Mouse (Mus musculus) monocyte, adult 2 months (primary cell): ENCODE measurements at regions not wholly inside any gene's neighbourhood (a gene's known extent, or its start where the extent isn't known, plus 50 kb on each side); places are given as distances from the start of the nearest gene placed in this dataset.

Experiments
- DNase-seq, 2 experiments: peaks; one replicate each; pipeline ENCODE4 v3.0.0; 2022; ENCODE audit warnings: low spot score in 2 of 2, low read depth in 1 of 2

DNA sequence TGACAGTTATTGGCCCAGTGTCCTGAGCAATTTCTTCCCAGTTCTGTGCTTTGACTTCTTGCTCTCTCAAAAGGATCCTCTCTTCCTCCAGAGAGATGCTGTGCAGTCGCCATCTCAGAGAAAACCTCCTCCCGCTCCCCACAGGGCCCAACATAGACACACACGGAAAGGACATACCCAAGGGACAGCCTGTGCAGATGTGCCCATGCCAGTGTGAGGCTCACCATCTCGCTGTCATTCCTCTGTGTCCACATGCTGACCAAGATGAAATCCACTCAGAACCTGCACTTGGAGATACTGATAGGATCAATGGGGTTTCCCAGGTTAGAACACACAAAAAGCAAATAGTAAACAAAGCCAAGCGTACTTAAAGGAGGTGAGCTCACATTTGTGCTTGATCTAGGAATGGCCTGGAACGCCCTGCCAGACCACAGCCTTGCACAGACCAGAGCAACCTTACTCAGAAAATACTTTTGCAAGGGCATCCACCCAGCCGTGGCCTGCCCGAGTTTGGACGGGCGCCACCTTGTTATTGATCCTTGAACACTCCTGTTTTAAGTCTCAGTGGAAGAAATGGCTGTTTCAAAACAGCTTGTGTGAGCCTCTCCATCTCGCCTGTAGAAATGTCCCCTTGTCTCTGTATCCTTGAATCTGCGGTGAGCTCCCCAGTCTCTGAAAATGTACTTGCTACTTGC, 131.7 kb downstream of the Ndufa10 start:
- DNase-seq: no peak

GRCm38 (mm10) chr1:92340644-92341043, 133.0 kb downstream of the Ndufa10 start:
- no peak for DNase-seq

DNA sequence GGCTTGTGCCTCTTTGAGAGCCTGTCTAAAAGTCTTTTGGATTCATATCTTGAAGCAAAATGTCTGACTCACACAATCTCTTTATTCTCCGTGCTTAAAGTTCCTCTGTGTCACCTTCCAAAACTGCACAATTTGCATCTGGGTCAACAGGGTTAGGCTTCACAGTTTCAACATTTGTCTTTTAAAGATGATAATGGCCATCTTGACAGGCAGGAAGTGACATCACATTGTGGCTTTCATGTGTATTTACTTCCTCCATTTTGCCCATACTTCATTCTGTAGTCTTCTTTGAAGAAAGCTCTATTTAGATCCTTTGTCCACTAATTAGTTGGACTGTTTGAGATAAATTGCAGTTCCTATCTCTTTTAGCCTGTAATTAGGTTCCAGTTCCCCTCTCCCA, 135.1 kb downstream of the Ndufa10 start:
- no peak for DNase-seq

- no peak for DNase-seq
These were observed 136.2 kb downstream of the Ndufa10 start for GRCm38 (mm10) chr1:92337450-92337849.

GRCm38 (mm10) chr1:92332248-92332584, 136.7 kb upstream of the Hdac4 start:
- DNase-seq: no peak

- peak in 1 of 2 experiments; percentile 24 for DNase-seq
These were observed 136.2 kb upstream of the Hdac4 start for GRCm38 (mm10) chr1:92331559-92332247.

DNA sequence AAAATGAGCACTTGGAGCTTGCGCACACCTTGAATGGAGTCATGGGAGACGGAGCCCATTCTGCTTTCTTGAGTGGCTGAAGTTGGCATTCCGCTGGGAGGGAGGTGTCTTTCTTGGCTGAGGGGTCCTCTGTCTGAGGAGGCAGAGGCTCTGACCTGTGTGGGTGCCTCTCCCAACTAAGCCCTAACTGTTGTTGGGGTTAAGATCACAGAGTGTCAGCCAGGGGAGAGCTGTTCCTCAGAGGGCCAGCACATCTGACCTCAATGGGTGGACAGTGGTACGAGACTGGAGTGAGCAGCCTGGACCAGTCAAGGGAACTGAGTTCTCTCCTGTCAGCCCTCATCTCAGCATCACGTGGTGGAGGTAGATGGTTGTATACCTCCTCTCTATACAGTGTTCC, 134.7 kb upstream of the Hdac4 start:
- DNase-seq: no peak

- no peak for DNase-seq
These were observed 134.0 kb upstream of the Hdac4 start for GRCm38 (mm10) chr1:92329491-92329890.

- DNase-seq: no peak
These were observed 131.6 kb upstream of the Hdac4 start for GRCm38 (mm10) chr1:92327141-92327540.

DNA sequence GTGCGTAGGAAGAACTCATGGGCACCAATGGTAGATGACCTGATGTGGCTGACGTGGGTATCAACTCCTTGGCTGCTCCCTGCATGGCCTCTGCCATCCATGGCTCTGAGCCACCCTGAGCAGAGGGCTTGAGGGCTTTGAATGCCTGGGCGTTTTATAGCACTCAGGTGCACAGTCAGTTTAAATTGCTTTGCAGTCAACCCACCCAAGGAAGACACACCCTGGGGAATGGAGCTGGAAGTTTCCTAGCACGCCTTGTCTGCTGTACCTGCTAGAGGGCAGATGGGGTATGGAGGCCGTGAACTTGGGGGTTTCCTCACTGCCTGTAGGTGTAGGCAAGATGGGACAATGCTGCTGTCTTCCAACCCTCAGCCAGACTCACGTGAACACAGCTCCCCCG, 129.8 kb upstream of the Hdac4 start:
- DNase-seq: no peak

GRCm38 (mm10) chr1:92324091-92324950, 128.8 kb upstream of the Hdac4 start:
- DNase-seq: no peak

DNA sequence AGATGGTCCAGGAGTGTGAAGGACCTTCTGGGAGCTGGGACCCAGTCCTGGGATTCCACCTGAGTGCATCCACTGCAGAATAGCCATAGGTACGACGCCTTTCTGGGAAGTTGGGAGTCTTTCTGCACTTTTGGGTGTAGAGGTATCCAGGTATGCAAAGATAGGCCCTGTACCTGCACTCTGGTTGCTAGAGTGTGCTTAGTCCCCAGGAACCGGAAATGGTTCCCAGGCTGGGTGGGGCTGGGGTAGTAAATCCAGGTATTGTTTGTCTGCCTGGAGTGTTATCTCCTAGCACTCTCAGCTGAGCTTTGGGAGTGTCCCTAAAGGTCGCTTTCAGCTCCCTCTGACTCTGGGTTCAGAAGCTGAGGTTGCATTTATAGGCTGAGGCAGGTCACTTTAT, 121.6 kb upstream of the Hdac4 start:
- no peak for DNase-seq

GRCm38 (mm10) chr1:92316191-92316723, 120.8 kb upstream of the Hdac4 start:
- DNase-seq: no peak

DNA sequence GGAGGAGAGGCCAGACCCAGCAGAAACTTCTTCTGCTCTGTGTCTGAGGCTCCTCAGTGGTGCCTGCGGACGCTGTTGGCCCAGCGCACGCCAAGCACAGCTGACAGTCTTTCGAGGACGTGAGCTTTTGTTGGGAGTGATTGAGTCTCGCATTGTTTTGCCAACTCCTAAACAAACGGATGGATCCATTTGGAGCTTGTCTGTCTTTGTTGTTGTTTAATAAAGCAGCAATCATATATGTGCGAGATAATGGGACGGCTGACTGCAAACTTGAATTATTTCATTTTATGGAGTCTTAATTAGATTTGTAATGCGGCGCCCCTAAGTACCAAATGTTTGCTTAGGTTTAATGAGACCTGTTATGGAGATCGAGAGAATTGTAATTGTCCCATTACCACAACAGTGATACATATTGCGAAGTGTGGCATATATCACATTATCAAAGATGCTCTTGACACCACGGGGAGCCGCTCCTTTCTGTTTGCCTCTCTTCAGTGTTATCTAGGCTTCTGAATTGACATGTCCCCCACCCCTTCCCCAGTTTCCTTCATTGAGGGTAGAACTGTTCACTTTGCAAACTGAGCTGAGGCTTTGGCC, 117.6 kb upstream of the Hdac4 start:
- DNase-seq: no peak

GRCm38 (mm10) chr1:92309883-92310282, 114.4 kb upstream of the Hdac4 start:
- no peak for DNase-seq

- no peak for DNase-seq
These were observed 113.9 kb upstream of the Hdac4 start for GRCm38 (mm10) chr1:92309381-92309780.

GRCm38 (mm10) chr1:92308537-92308936, 113.0 kb upstream of the Hdac4 start:
- no peak for DNase-seq

GRCm38 (mm10) chr1:92306042-92306441, 110.5 kb upstream of the Hdac4 start:
- DNase-seq: no peak

DNA sequence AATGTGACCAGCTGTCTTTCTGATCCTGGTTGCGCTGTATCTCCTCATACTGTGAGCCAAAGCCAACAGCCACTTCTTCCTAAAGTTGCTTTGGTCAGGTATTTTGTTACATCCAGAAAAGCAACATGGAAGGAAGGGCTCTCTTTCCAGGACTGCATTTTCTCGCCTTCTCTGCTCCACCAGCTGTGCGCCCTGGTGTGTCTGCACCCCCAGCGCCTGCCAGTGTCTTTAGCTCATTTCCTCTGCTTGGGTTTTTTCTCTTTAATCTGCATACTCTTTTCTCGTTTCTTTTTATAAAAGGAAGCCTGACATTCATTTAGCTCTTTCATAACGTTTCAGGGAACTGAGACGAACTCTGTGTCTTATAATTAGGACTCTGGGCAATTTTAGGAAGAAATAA, 103.5 kb upstream of the Hdac4 start:
- no peak for DNase-seq

GRCm38 (mm10) chr1:92292681-92293380, 97.3 kb upstream of the Hdac4 start:
- DNase-seq: no peak

DNA sequence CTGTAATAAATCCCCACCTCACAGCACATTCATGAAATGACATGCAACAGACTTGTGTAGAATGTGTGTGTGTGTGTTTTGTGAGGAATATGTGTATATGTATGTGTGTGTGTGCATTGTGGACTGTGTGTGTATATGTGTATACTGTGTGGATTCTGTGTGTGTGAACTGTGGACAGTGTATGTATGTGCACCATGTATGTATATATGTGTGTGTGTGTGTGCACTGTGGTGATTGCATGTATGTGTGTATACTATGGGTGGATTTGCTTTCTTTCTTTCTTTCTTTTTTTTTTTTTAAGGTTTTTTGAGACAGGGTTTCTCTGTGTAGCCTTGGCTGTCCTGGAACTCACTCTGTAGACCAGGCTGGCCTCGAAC, 91.5 kb upstream of the Hdac4 start:
- DNase-seq: no peak
